Mouse (Mus musculus) liver, embryonic 11.5 days (tissue): ENCODE measurements at regions not wholly inside any gene's neighbourhood (a gene's known extent, or its start where the extent isn't known, plus 50 kb on each side); places are given as distances from the start of the nearest gene placed in this dataset.
A peak's percentile ranks its signal among the peaks of the same experiment; 100 is the strongest.

Experiments used
- ATAC-seq: fragments of 200-750 bp; cut with Nextera tagmentation; replicated peaks from 2 replicates; pipeline ENCODE4 v1.8.0; 2017; ENCODE audit warnings: moderate number of reproducible peaks, mild to moderate bottlenecking, moderate TSS enrichment, moderate library complexity; ENCODE audit not compliant: low FRiP score
- DNase-seq: peaks from one replicate; pipeline ENCODE4 v3.0.0-alpha.2; 2017; ENCODE audit warnings: low spot score
- H3K27ac ChIP-seq: fragments of 300-500 bp; sonication (generic); 2 replicates; pipeline ENCODE4 v1.5.1; 2014; ENCODE audit warnings: mild to moderate bottlenecking, low read depth, low read length, control low read depth
- H3K27me3 ChIP-seq: fragments of 300-500 bp; sonication (generic); replicated peaks from 2 replicates; pipeline ENCODE4 v1.6.1; 2014; ENCODE audit warnings: low read length, mixed read lengths; ENCODE audit not compliant: control insufficient read depth, insufficient read depth
- H3K36me3 ChIP-seq: fragments of 300-500 bp; sonication (generic); 2 replicates; pipeline ENCODE4 v1.6.1; 2014; ENCODE audit warnings: mild to moderate bottlenecking, low read length, moderate library complexity, mixed read lengths; ENCODE audit not compliant: control insufficient read depth, insufficient read depth
- H3K4me1 ChIP-seq: fragments of 300-500 bp; sonication (generic); replicated peaks from 2 replicates; pipeline ENCODE4 v1.6.1; 2014; ENCODE audit warnings: low read length, mixed read lengths; ENCODE audit not compliant: control insufficient read depth, insufficient read depth
- H3K4me2 ChIP-seq: fragments of 300-500 bp; sonication (generic); 2 replicates; pipeline ENCODE4 v1.6.1; 2014; ENCODE audit warnings: mild to moderate bottlenecking, control low read depth, moderate library complexity
- H3K4me3 ChIP-seq: fragments of 300-500 bp; sonication (generic); 2 replicates; pipeline ENCODE4 v1.5.1; 2014; ENCODE audit warnings: low read depth, low read length, control low read depth
- H3K9ac ChIP-seq: fragments of 300-500 bp; sonication (generic); 2 replicates; pipeline ENCODE4 v1.6.1; 2014; ENCODE audit warnings: low read depth, low read length, control low read depth
- H3K9me3 ChIP-seq: fragments of 300-500 bp; sonication (generic); 2 replicates; pipeline ENCODE4 v1.6.1; 2016; ENCODE audit warnings: low read length, inconsistent platforms, mixed read lengths; ENCODE audit not compliant: control insufficient read depth
- WGBS: fragments of 180-500 bp; shearing (Covaris S2); extraction: QIAGEN DNeasy Blood & Tissue Kit; methylation state at CpG from one replicate; pipeline ENCODE4 v1.1.7; 2014; 5-methylcytosine and 5-hydroxymethylcytosine counted together

- no peak overlapping the region for H3K27ac ChIP-seq
- no peaks in the 10 kb centered on the region for H3K4me1 ChIP-seq
- no peak overlapping the region for H3K9ac ChIP-seq
- DNase-seq (no peak), ATAC-seq (no peak)
- peak overlapping the region; percentile 53 for H3K4me2 ChIP-seq
- WGBS = 21% methylated on average over 10 of the region's 10 CpGs
- no peaks in the 10 kb centered on the region for H3K9me3 ChIP-seq
- peaks cover 14% of the 10 kb centered on the region for H3K27me3 ChIP-seq
- peak overlapping the region; percentile 26 for H3K4me3 ChIP-seq
- no peaks in the 10 kb centered on the region for H3K36me3 ChIP-seq
Observed at GRCm38 (mm10) chr11:85989536-85989935, 103.3 kb downstream of the Tbx4 start.

GRCm38 (mm10) chr11:85989940-85990493 lies 103.8 kb downstream of the Tbx4 start:
- Histone ChIP-seq H3K4me1 (no peaks in the 10 kb centered on the region), H3K27ac (no peak overlapping the region), H3K4me3 (peak overlapping the region; percentile 26), H3K4me2 (peak overlapping the region; percentile 53), H3K36me3 (no peaks in the 10 kb centered on the region), H3K9me3 (no peaks in the 10 kb centered on the region), H3K27me3 (peaks cover 17% of the 10 kb centered on the region), H3K9ac (no peak overlapping the region)
- DNase-seq = peak; percentile 34
- 10% methylated on average over 12 of the region's 12 CpGs for WGBS
- ATAC-seq = no peak

- 0 out of 2 replicates have a peak, but pooled peaks cover 2% of the 10 kb centered on the region for H3K4me1 ChIP-seq
- no peaks in the 10 kb centered on the region for H3K9me3 ChIP-seq
- H3K36me3 ChIP-seq = no peaks in the 10 kb centered on the region
- no peak overlapping the region for H3K27ac ChIP-seq
- peak overlapping the region; percentile 2; the same call in 1 of the 2 replicates for H3K4me2 ChIP-seq
- H3K9ac ChIP-seq = no peak overlapping the region
- ATAC-seq = no peak
- 60% methylated on average over 29 of the region's 29 CpGs for WGBS
- peaks cover 7% of the 10 kb centered on the region; the same call in 1 of the 2 replicates for H3K27me3 ChIP-seq
- DNase-seq = no peak
- H3K4me3 ChIP-seq = no peak overlapping the region
Observed at GRCm38 (mm10) chr11:85995318-85996095, 109.3 kb downstream of the Tbx4 start.

GRCm38 (mm10) chr11:85996686-85997085 lies 110.5 kb downstream of the Tbx4 start:
- no peak for DNase-seq
- H3K36me3 ChIP-seq = no peaks in the 10 kb centered on the region

GRCm38 (mm10) chr11:86003341-86003740 lies 117.1 kb downstream of the Tbx4 start:
- Histone ChIP-seq H3K4me1 (no peaks in the 10 kb centered on the region), H3K9ac (no peak overlapping the region), H3K27me3 (no peaks in the 10 kb centered on the region), H3K36me3 (no peaks in the 10 kb centered on the region), H3K27ac (no peak overlapping the region), H3K4me2 (no peak overlapping the region), H3K9me3 (no peaks in the 10 kb centered on the region), H3K4me3 (no peak overlapping the region)
- DNase-seq (no peak), ATAC-seq (no peak)
- 85% methylated on average over 7 of the region's 7 CpGs for WGBS

More at GRCm38 (mm10) chr11:85996686-85997085, 110.5 kb downstream of the Tbx4 start:
- WGBS = 70% methylated on average over 4 of the region's 4 CpGs
- Histone ChIP-seq H3K9ac (no peak overlapping the region), H3K4me3 (no peak overlapping the region), H3K27me3 (peaks cover 7% of the 10 kb centered on the region; the same call in 1 of the 2 replicates), H3K4me2 (no peak overlapping the region), H3K9me3 (no peaks in the 10 kb centered on the region), H3K4me1 (0 out of 2 replicates have a peak, but pooled peaks cover 2% of the 10 kb centered on the region), H3K27ac (no peak overlapping the region)
- no peak for ATAC-seq

GRCm38 (mm10) chr11:86005284-86005683 lies 119.1 kb downstream of the Tbx4 start:
- no peaks in the 10 kb centered on the region for H3K36me3 ChIP-seq
- ATAC-seq (no peak), DNase-seq (no peak)
- no peaks in the 10 kb centered on the region for H3K9me3 ChIP-seq
- H3K4me3 ChIP-seq = no peak overlapping the region
- H3K9ac ChIP-seq = no peak overlapping the region
- 85% methylated on average over 2 of the region's 2 CpGs for WGBS
- H3K4me1 ChIP-seq = no peaks in the 10 kb centered on the region
- H3K27ac ChIP-seq = no peak overlapping the region
- H3K4me2 ChIP-seq = no peak overlapping the region
- H3K27me3 ChIP-seq = no peaks in the 10 kb centered on the region

GRCm38 (mm10) chr11:86005899-86006445 lies 119.8 kb downstream of the Tbx4 start:
- H3K27me3 ChIP-seq = no peaks in the 10 kb centered on the region
- WGBS = 79% methylated on average over 9 of the region's 9 CpGs
- no peak overlapping the region for H3K4me2 ChIP-seq
- no peak overlapping the region for H3K27ac ChIP-seq
- no peaks in the 10 kb centered on the region for H3K36me3 ChIP-seq
- DNase-seq (no peak), ATAC-seq (no peak)
- no peaks in the 10 kb centered on the region for H3K9me3 ChIP-seq
- H3K4me3 ChIP-seq = no peak overlapping the region
- H3K9ac ChIP-seq = no peak overlapping the region
- H3K4me1 ChIP-seq = no peaks in the 10 kb centered on the region

GRCm38 (mm10) chr11:86006859-86007258 lies 120.6 kb downstream of the Tbx4 start:
- 80% methylated on average over 4 of the region's 4 CpGs for WGBS
- Histone ChIP-seq H3K4me1 (no peaks in the 10 kb centered on the region), H3K4me3 (no peak overlapping the region), H3K27ac (no peak overlapping the region), H3K27me3 (no peaks in the 10 kb centered on the region), H3K4me2 (no peak overlapping the region), H3K36me3 (no peaks in the 10 kb centered on the region), H3K9me3 (no peaks in the 10 kb centered on the region), H3K9ac (no peak overlapping the region)
- DNase-seq (no peak), ATAC-seq (no peak)
